Mouse (Mus musculus) activated CD4-positive, CD25-positive, alpha-beta regulatory T cell, adult 4 months (primary cell): ENCODE measurements around the gene Rsrc2. TPM values are rescaled to one million over a fixed set of nuclear protein-coding genes. Genes with fewer than 3 reads are reported as not detected.

ENCODE experiments used
- ATAC-seq: one replicate; pipeline ENCODE4 v1.8.0; 2017
- polyA plus RNA-seq, 2 experiments: library from polyadenylated mRNA; unstranded; fragments of 100-300 nt; shearing (Covaris generic); gene quantifications; one replicate each; pipeline ENCODE4 v1.2.1; 2017

Gene Rsrc2
- polyA plus RNA-seq, 2 experiments from 2014 or later: 149 to 161 TPM

DNA sequence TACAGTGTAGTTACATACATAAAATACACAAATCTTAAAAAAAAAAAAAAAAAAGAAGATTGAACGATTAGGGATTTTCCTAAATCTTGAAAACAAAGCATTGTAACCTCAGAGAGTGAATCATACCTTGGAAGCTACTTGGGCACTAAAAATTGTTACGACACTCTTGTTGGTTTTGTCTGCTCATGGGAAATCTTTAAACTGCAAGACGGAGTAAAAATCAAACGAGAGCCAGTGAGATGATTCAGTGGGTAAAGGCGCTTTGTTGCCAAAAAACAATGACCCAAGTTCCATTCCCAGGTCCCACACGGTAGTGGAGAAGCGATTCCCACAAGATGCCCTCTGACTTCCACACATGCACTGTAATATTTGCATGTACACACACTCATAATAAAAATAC is 53.0 kb downstream of the Rsrc2 start:
- no peak for ATAC-seq

DNA sequence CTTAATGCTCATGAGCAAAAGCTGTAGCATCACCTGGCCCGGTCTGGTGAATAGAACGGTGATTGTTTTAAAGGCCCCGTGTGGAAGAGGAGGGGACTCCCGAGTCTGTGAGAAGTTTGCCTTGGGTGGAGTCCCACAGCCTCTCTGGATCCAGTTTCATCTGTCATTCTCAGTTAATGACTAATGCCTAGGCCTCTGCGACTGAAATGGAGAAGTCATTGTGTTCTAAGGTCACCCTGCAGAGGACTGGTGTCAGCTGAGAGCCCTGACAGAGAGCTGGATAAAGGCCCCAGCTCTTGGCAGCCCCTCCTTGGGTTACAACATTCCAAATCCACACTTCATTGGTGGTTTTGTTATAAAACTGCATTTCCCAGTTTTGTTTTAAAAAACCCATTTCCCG is 54.7 kb downstream of the Rsrc2 start:
- ATAC-seq: no peak

DNA sequence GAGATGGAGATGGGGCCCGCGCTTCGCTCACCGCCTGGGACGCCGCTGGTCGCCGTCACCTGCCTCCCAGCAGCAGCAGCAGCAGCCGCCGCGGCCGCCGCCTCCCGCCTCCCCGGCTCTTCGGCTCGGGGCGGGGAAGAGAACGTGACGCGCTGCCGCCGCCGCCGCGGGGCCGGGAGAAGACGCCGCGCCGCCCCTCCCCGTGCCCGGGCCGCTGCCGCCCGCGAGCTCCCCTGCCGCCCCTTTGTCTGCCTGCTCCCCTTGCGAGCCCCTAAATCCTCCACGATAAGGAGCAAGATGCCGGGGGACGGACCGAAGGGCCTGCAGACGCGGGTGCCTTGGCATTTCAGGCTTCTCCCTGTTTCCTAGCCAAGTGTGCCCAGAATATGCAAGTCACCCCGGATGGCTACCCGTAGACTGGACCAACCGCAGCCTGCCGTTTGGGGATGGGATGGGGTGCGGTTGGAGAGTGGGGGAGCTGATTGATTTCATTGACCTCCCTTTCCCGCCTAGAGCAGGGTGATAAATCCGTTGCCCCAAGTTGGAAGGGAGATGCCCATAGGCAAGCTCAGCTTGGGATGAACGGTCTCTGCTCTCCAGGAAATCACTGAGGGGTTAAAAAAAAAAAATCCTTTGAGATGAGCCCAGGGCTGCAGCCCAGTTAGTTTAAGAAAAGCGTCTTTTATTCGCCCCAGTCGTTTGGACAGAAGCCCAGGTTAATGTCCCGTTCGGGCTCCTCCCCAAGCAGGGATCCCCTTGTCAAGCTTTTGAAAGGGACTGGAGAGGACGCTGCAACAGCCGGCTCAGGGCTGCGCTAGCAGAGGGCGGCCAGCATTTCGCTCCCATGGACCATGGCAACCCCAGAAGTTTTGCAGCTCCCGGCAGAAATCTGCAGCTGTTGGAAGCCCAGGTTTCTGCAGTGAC is 64.7 kb downstream of the Rsrc2 start, which contains the start of gene Clip1:
TSS of gene Clip1 (minus strand) at position 398 of the 924 bp plus-strand sequence.
- ATAC-seq: peak; percentile 50

GRCm38 (mm10) chr5:123683377-123684220 is 65.6 kb downstream of the Rsrc2 start:
- peak; percentile 44 for ATAC-seq

GRCm38 (mm10) chr5:123683043-123683376 is 66.2 kb downstream of the Rsrc2 start:
- ATAC-seq: no peak

DNA sequence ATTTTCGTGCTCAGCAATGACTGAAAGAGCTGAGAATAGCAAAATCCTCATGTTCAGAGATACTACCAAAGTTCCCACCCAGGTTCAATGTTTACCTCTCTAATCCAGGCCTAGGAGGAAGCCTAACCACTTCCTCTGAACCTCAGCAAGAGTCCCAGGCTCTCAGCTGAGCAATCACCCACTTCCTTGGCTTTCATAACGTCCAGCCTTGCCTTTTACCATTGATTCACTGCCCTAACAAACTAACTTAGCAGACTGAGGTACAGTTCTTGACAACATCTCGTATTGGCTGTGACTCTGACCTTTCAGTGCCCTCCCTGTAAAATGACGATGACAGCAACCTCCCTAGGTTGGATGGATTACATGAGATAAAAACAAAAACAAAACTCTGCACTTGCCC is 66.8 kb downstream of the Rsrc2 start:
- peak; percentile 67 for ATAC-seq

GRCm38 (mm10) chr5:123679546-123680263 is 69.5 kb downstream of the Rsrc2 start:
- no peak for ATAC-seq

- no peak for ATAC-seq
Measured at GRCm38 (mm10) chr5:123679106-123679505, 70.1 kb downstream of the Rsrc2 start.

Other genes starting within 250 kb of the Rsrc2 start
- gene B3gnt4, start 239.0 kb downstream of the Rsrc2 start, polyA plus RNA-seq: under 1 TPM in 1 of 2 experiments, not detected in 1; 0.33 TPM
- 10 to 100 TPM; 70.9 to 85.2 TPM for gene Diablo, start 225.2 kb downstream of the Rsrc2 start, polyA plus RNA-seq
- not detected for gene Gm49027, start 223.9 kb downstream of the Rsrc2 start, polyA plus RNA-seq
- 10 to 100 TPM; 33.9 to 36.8 TPM for gene Vps33a, start 176.4 kb downstream of the Rsrc2 start, polyA plus RNA-seq
- 10 to 100 TPM; 43.3 to 49.8 TPM for gene Clip1, start 64.8 kb downstream of the Rsrc2 start, polyA plus RNA-seq
- 10 to 100 TPM; 55.2 to 55.4 TPM for gene Zcchc8, start 28.3 kb downstream of the Rsrc2 start, polyA plus RNA-seq
- gene Kntc1, start 302 bp upstream of the Rsrc2 start, polyA plus RNA-seq: 1 to 10 TPM; 5.5 to 8.9 TPM
- gene Hcar2, start 116.1 kb upstream of the Rsrc2 start, polyA plus RNA-seq: not detected
- not detected for gene Hcar1, start 130.6 kb upstream of the Rsrc2 start, polyA plus RNA-seq
- 10 to 100 TPM; 81.2 to 84.6 TPM for gene Denr, start 157.8 kb upstream of the Rsrc2 start, polyA plus RNA-seq
- gene Gm43518, start 178.0 kb upstream of the Rsrc2 start, polyA plus RNA-seq: 1 to 10 TPM; 3.1 to 3.7 TPM
- gene Ccdc62, start 181.3 kb upstream of the Rsrc2 start, polyA plus RNA-seq: 1 to 10 TPM; 6.1 to 6.9 TPM
- 10 to 100 TPM in 1 of 2 experiments, 1 to 10 TPM in 1; 9.9 to 12.9 TPM for gene Hip1r, start 224.2 kb upstream of the Rsrc2 start, polyA plus RNA-seq